Mouse (Mus musculus) spleen, adult 2 months (tissue): ENCODE results near the gene Tmx1.

Experiments used
- CTCF ChIP-seq: fragments of 200-500 bp; IDR thresholded peaks from 2 replicates; pipeline ENCODE4 v1.5.1; 2011; ENCODE audit warnings: mild to moderate bottlenecking, inconsistent platforms; ENCODE audit not compliant: insufficient read depth, insufficient read length, insufficient replicate concordance; ENCODE audit errors: extremely low read depth
- POLR2A ChIP-seq: fragments of 200-500 bp; IDR thresholded peaks from 2 replicates; pipeline ENCODE4 v1.6.1; 2011; ENCODE audit warnings: low read depth, low read length, inconsistent platforms

GRCm38 (mm10) chr12:70464016-70464415, 11.1 kb downstream of the Tmx1 start:
- TF ChIP-seq CTCF: no peak
- no peak for TF ChIP-seq POLR2A
